Mouse (Mus musculus) midbrain, postnatal 0 days (tissue): Measurements from ENCODE around the gene Kcnip3. TPM values are rescaled to one million over a fixed set of nuclear protein-coding genes. Genes with fewer than 3 reads are reported as not detected.

Experiments
- ATAC-seq: fragments of 200-750 bp; cut with Nextera tagmentation; 2 replicates; pipeline ENCODE4 v1.8.0; 2017; ENCODE audit warnings: moderate number of reproducible peaks, mild to moderate bottlenecking, moderate TSS enrichment, moderate library complexity; ENCODE audit not compliant: low FRiP score
- DNase-seq: peaks from one replicate; pipeline ENCODE4 v3.0.0-alpha.2; 2015; ENCODE audit warnings: low spot score
- H3K27ac ChIP-seq: fragments of 300-500 bp; sonication (generic); 2 replicates; pipeline ENCODE4 v1.5.1; 2014; ENCODE audit warnings: low read depth, mild to moderate bottlenecking, low read length, mixed read lengths
- H3K27me3 ChIP-seq: fragments of 300-500 bp; sonication (generic); 2 replicates; pipeline ENCODE4 v1.6.1; 2014; ENCODE audit warnings: low read length, control low read depth, mixed read lengths; ENCODE audit not compliant: insufficient read depth
- H3K36me3 ChIP-seq: fragments of 300-500 bp; sonication (generic); 2 replicates; pipeline ENCODE4 v1.6.1; 2014; ENCODE audit warnings: low read length, control low read depth, mixed read lengths; ENCODE audit not compliant: insufficient read depth
- H3K4me1 ChIP-seq: fragments of 300-500 bp; sonication (generic); 2 replicates; pipeline ENCODE4 v1.6.1; 2014; ENCODE audit warnings: mild to moderate bottlenecking, control low read depth, antibody characterized with exemption, low read length, mixed read lengths; ENCODE audit not compliant: insufficient read depth
- H3K4me2 ChIP-seq: fragments of 300-500 bp; sonication (generic); 2 replicates; pipeline ENCODE4 v1.6.1; 2014; ENCODE audit warnings: low read depth, mild to moderate bottlenecking, low read length, mixed read lengths; ENCODE audit not compliant: poor library complexity, severe bottlenecking
- H3K4me3 ChIP-seq: fragments of 300-500 bp; sonication (generic); 2 replicates; pipeline ENCODE4 v1.5.1; 2014; ENCODE audit warnings: low read depth, mild to moderate bottlenecking, low read length, moderate library complexity
- H3K9ac ChIP-seq: fragments of 300-500 bp; sonication (generic); replicated peaks from 2 replicates; pipeline ENCODE4 v1.6.1; 2014; ENCODE audit warnings: mild to moderate bottlenecking, low read length, moderate library complexity, mixed read lengths; ENCODE audit not compliant: poor library complexity, severe bottlenecking
- H3K9me3 ChIP-seq: fragments of 300-500 bp; sonication (generic); 2 replicates; pipeline ENCODE4 v1.6.1; 2016; ENCODE audit warnings: low read length, control low read depth
- CTCF ChIP-seq: IDR thresholded peaks from 2 replicates; pipeline ENCODE4 v1.5.1; 2016; ENCODE audit warnings: antibody characterized with exemption, mild to moderate bottlenecking
- WGBS: fragments of 180-500 bp; shearing (Covaris S2); extraction: QIAGEN DNeasy Blood & Tissue Kit; methylation state at CpG from one replicate; pipeline ENCODE4 v1.1.7; 2014; 5-methylcytosine and 5-hydroxymethylcytosine counted together
- polyA plus RNA-seq: library from polyadenylated mRNA; unstranded; fragments of >200 nt; fragmentation: Nextera tagmentation; extraction: Ambion mirVana; gene quantifications from 2 replicates; pipeline ENCODE4 v1.2.1, GENCODE M21; 2015
- total RNA-seq: library from RNA; depleted of rRNA; stranded (reverse); fragments of >200 nt; gene quantifications from 2 replicates; pipeline ENCODE4 v1.2.3, GENCODE M21; 2014

Kcnip3 gene
- total and polyA plus RNA-seq, 2 experiments from 2014 or later, result 14.2 to 33.2 TPM

GRCm38 (mm10) chr2:127521172-127522005 lies 505 bp downstream of the Kcnip3 start:
- H3K4me1 ChIP-seq, result peaks cover 23% of the 10 kb centered on the region
- peak overlapping the region; percentile 43 for H3K4me3 ChIP-seq

GRCm38 (mm10) chr2:127520123-127520522 lies 1.8 kb downstream of the Kcnip3 start:
- H3K9ac ChIP-seq, result 0 out of 2 replicates have a peak overlapping the region, but pooled peaks have one; percentile 24

More at GRCm38 (mm10) chr2:127521172-127522005, 505 bp downstream of the Kcnip3 start:
- H3K9ac ChIP-seq, result peak overlapping the region; percentile 24
- ATAC-seq (peak; percentile 78), DNase-seq (peak; percentile 87)
- H3K27ac ChIP-seq, result peak overlapping the region; percentile 81
- TF ChIP-seq CTCF, result no peak
- no peaks in the 10 kb centered on the region for H3K27me3 ChIP-seq
- WGBS, result under 1% methylated on average over 18 of the region's 18 CpGs
- H3K4me2 ChIP-seq, result peak overlapping the region; percentile 68
- no peaks in the 10 kb centered on the region for H3K9me3 ChIP-seq
- no peaks in the 10 kb centered on the region for H3K36me3 ChIP-seq

GRCm38 (mm10) chr2:127519308-127519707 lies 2.6 kb downstream of the Kcnip3 start:
- no peak for TF ChIP-seq CTCF
- ATAC-seq, result no peak
- peaks cover 23% of the 10 kb centered on the region for H3K4me1 ChIP-seq

More at GRCm38 (mm10) chr2:127520123-127520522, 1.8 kb downstream of the Kcnip3 start:
- ATAC-seq, result no peak
- Histone ChIP-seq H3K4me2 (peak overlapping the region; percentile 68), H3K27ac (no peak overlapping the region), H3K36me3 (no peaks in the 10 kb centered on the region), H3K4me1 (peaks cover 23% of the 10 kb centered on the region), H3K4me3 (peak overlapping the region; percentile 43), H3K9me3 (no peaks in the 10 kb centered on the region), H3K27me3 (no peaks in the 10 kb centered on the region)
- TF ChIP-seq CTCF, result no peak
- DNase-seq, result no peak

GRCm38 (mm10) chr2:127518831-127519230 lies 3.1 kb downstream of the Kcnip3 start:
- Histone ChIP-seq H3K4me2 (peak overlapping the region; percentile 68), H3K9me3 (no peaks in the 10 kb centered on the region), H3K9ac (no peak overlapping the region), H3K4me1 (peaks cover 23% of the 10 kb centered on the region), H3K36me3 (no peaks in the 10 kb centered on the region), H3K27me3 (no peaks in the 10 kb centered on the region), H3K27ac (no peak overlapping the region; the same call in 1 of the 2 replicates), H3K4me3 (no peak overlapping the region)
- no peak for DNase-seq
- 62% methylated on average over 3 of the region's 3 CpGs for WGBS
- no peak for ATAC-seq
- TF ChIP-seq CTCF, result no peak

More at GRCm38 (mm10) chr2:127519308-127519707, 2.6 kb downstream of the Kcnip3 start:
- H3K27ac ChIP-seq, result no peak overlapping the region; the same call in 1 of the 2 replicates
- H3K36me3 ChIP-seq, result no peaks in the 10 kb centered on the region
- H3K4me2 ChIP-seq, result peak overlapping the region; percentile 68
- H3K9ac ChIP-seq, result no peak overlapping the region
- no peaks in the 10 kb centered on the region for H3K9me3 ChIP-seq
- DNase-seq, result no peak
- no peaks in the 10 kb centered on the region for H3K27me3 ChIP-seq
- H3K4me3 ChIP-seq, result peak overlapping the region; percentile 9; the same call in 1 of the 2 replicates
- 84% methylated on average over 5 of the region's 5 CpGs for WGBS

GRCm38 (mm10) chr2:127518273-127518672 lies 3.6 kb downstream of the Kcnip3 start:
- Histone ChIP-seq H3K4me2 (peak overlapping the region; percentile 68), H3K9ac (no peak overlapping the region), H3K9me3 (no peaks in the 10 kb centered on the region), H3K4me3 (no peak overlapping the region), H3K27me3 (no peaks in the 10 kb centered on the region), H3K4me1 (peaks cover 23% of the 10 kb centered on the region), H3K27ac (no peak overlapping the region), H3K36me3 (no peaks in the 10 kb centered on the region)
- 32% methylated on average over 3 of the region's 3 CpGs for WGBS
- ATAC-seq, result no peak; the same call in 1 of the 2 replicates
- peak; percentile 37 for DNase-seq
- TF ChIP-seq CTCF, result no peak

- Histone ChIP-seq H3K36me3 (no peaks in the 10 kb centered on the region), H3K4me3 (no peak overlapping the region), H3K9ac (no peak overlapping the region), H3K27me3 (no peaks in the 10 kb centered on the region), H3K4me1 (peaks cover 21% of the 10 kb centered on the region), H3K27ac (no peak overlapping the region), H3K9me3 (no peaks in the 10 kb centered on the region), H3K4me2 (no peak overlapping the region)
- DNase-seq (no peak), ATAC-seq (no peak)
- WGBS, result 69% methylated on average over 8 of the region's 8 CpGs
- TF ChIP-seq CTCF, result no peak
Measured at GRCm38 (mm10) chr2:127517081-127517480, 4.8 kb downstream of the Kcnip3 start.
